Mouse (Mus musculus) CH12.LX (cell line): ENCODE data around the gene Irx5.

Experiments used
- CTCF ChIP-seq, 2 experiments: IDR thresholded peaks in 1 of 2; conservative IDR thresholded peaks in 1 of 2; 2 replicates each; pipeline ENCODE4 v1.5.1; 2011 to 2012; ENCODE audit warnings: low read depth in 2 of 2, low read length in 2 of 2, improper control_type of control experiment in 1 of 2, inconsistent platforms in 1 of 2, mild to moderate bottlenecking in 1 of 2, moderate library complexity in 1 of 2
- MAX ChIP-seq: IDR thresholded peaks from 2 replicates; pipeline ENCODE4 v1.6.1; 2011; ENCODE audit warnings: low read length, improper control_type of control experiment
- NELFE ChIP-seq: IDR thresholded peaks from 2 replicates; pipeline ENCODE4 v1.6.1; 2011; ENCODE audit warnings: low read depth, low read length, improper control_type of control experiment
- SMC3 ChIP-seq: IDR thresholded peaks from 2 replicates; pipeline ENCODE4 v1.6.1; 2011; ENCODE audit warnings: low read depth, low read length, improper control_type of control experiment
- ZMIZ1 ChIP-seq: IDR thresholded peaks from 2 replicates; pipeline ENCODE4 v1.6.1; 2012; ENCODE audit warnings: low read depth, mild to moderate bottlenecking, inconsistent platforms, low read length, improper control_type of control experiment

- TF ChIP-seq MAX: no peak
- no peak for TF ChIP-seq CTCF (conservative IDR thresholded peaks at IDR 0.05 in 1 of 2, IDR thresholded peaks at IDR 0.05 in 1 of 2; ENCODE audit: low read depth in 2 of 2, low read length in 2 of 2)
- TF ChIP-seq ZMIZ1: no peak
- no peak for TF ChIP-seq NELFE
- no peak for TF ChIP-seq SMC3
Observed at GRCm38 (mm10) chr8:92335079-92335478, 22.3 kb upstream of the Irx5 start.
